Mouse (Mus musculus) frontal cortex, postnatal 10 days (tissue): Measurements from ENCODE around the gene Creld2.

Experiments used
- DNase-seq, 2 experiments: peaks; one replicate each; pipeline ENCODE4 v3.0.0; 2022; ENCODE audit warnings: low spot score in 2 of 2, mixed read lengths in 1 of 2

Creld2 gene

GRCm38 (mm10) chr15:88867368-88868023, 48.0 kb downstream of the Creld2 start:
- DNase-seq, result no peak

GRCm38 (mm10) chr15:88868024-88868742, 48.7 kb downstream of the Creld2 start:
- no peak for DNase-seq

- DNase-seq, result no peak
Measured at GRCm38 (mm10) chr15:88870418-88871185, 51.2 kb downstream of the Creld2 start.

DNA sequence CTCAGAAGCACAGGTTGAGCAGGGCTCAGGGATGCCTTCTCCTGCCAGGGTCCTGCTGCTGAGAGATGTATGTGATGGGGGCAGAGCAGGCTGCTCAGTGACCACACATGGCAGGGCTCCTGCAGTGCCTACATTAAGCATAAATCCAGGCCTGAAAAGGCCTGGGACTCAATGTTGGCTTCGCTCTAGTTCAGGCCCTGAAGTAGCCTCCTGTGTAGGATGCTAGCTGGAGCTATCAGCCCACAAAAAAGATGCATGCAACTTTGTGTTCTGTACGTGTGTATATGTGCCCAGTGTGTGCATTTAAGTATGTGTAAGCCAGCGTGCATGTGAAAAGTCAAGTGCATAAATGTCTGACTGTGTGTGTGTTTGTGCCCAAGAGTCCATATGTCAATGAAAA, 54.6 kb downstream of the Creld2 start:
- DNase-seq, result no peak

- DNase-seq, result no peak
Measured at GRCm38 (mm10) chr15:88874477-88874876, 55.0 kb downstream of the Creld2 start.

GRCm38 (mm10) chr15:88875625-88876081, 56.2 kb downstream of the Creld2 start:
- no peak for DNase-seq
